Mouse (Mus musculus) adrenal gland, postnatal 14 days (tissue): ENCODE measurements around the gene Tnfsf12. TPM values are rescaled to one million over a fixed set of nuclear protein-coding genes. Genes with fewer than 3 reads are reported as not detected.
A peak's percentile ranks its signal among the peaks of the same experiment; 100 is the strongest.

ENCODE experiments used
- DNase-seq: peaks from one replicate; pipeline ENCODE4 v3.0.0; 2021; ENCODE audit warnings: mixed read lengths
- microRNA-seq, 2 experiments: library from miRNA; unstranded; fragments of <30 nt; microRNA quantifications; one replicate each; pipeline ENCODE4 v1.2.0; 2021
- total RNA-seq: library from RNA; stranded (reverse); gene quantifications from 2 replicates; pipeline ENCODE4 v1.2.3, GENCODE M21; 2021

Gene Tnfsf12
- total RNA-seq, 1 experiment from 2014 or later = 20.3 TPM

- DNase-seq = peak; percentile 53
These were observed 42.2 kb downstream of the Tnfsf12 start for GRCm38 (mm10) chr11:69653399-69653798.

GRCm38 (mm10) chr11:69645860-69646259 is 49.8 kb downstream of the Tnfsf12 start:
- DNase-seq = no peak

Small RNA genes within 50 kb of the gene (microRNA-seq; reads per million reads assigned to microRNA genes)
- gene Mir1934 = 4.2 to 4.3 reads per million in 2 experiments

Other genes with a start within 250 kb of the Tnfsf12 start
- gene Dnah2, start 146.7 kb downstream of the Tnfsf12 start, total RNA-seq = 0.22 and 0.49 TPM in 2 replicates
- 1.5 and 2.0 TPM in 2 replicates for gene Efnb3, start 135.6 kb downstream of the Tnfsf12 start, total RNA-seq
- gene Wrap53, start 115.6 kb downstream of the Tnfsf12 start, total RNA-seq = 9.2 and 10.1 TPM in 2 replicates
- 66.4 and 78.4 TPM in 2 replicates for gene Trp53, start 115.5 kb downstream of the Tnfsf12 start, total RNA-seq
- gene Atp1b2, start 89.9 kb downstream of the Tnfsf12 start, total RNA-seq = 37.4 and 39.7 TPM in 2 replicates
- not detected in 2 replicates for gene Shbg, start 77.9 kb downstream of the Tnfsf12 start, total RNA-seq
- gene Sat2, start 73.8 kb downstream of the Tnfsf12 start, total RNA-seq = 7.9 and 8.2 TPM in 2 replicates
- 75.5 and 84.3 TPM in 2 replicates for gene Fxr2, start 62.9 kb downstream of the Tnfsf12 start, total RNA-seq
- gene Sox15, start 40.5 kb downstream of the Tnfsf12 start, total RNA-seq = 0.45 TPM in 1 of 2 replicates, not detected in the other
- gene Mpdu1, start 33.2 kb downstream of the Tnfsf12 start, total RNA-seq = 96.2 and 101 TPM in 2 replicates
- gene Cd68, start 29.7 kb downstream of the Tnfsf12 start, total RNA-seq = 8.6 and 12.2 TPM in 2 replicates
- 642 and 752 TPM in 2 replicates for gene Eif4a1, start 23.4 kb downstream of the Tnfsf12 start, total RNA-seq
- gene Senp3, start 13.8 kb downstream of the Tnfsf12 start, total RNA-seq = 71.6 and 72.4 TPM in 2 replicates
- 2.7 and 4.0 TPM in 2 replicates for gene Tnfsf13, start 10.1 kb downstream of the Tnfsf12 start, total RNA-seq
- gene Tnfsfm13, start 249 bp upstream of the Tnfsf12 start, total RNA-seq = 3.9 and 4.6 TPM in 2 replicates
- 78.0 and 84.0 TPM in 2 replicates for gene Polr2a, start 62.8 kb upstream of the Tnfsf12 start, total RNA-seq
- gene Slc35g3, start 66.1 kb upstream of the Tnfsf12 start, total RNA-seq = not detected in 2 replicates
- 39.9 and 42.4 TPM in 2 replicates for gene Zbtb4, start 70.1 kb upstream of the Tnfsf12 start, total RNA-seq
- gene Chrnb1, start 100.1 kb upstream of the Tnfsf12 start, total RNA-seq = 2.4 and 3.2 TPM in 2 replicates
- 3.5 and 3.8 TPM in 2 replicates for gene Fgf11, start 106.0 kb upstream of the Tnfsf12 start, total RNA-seq
- gene Tmem102, start 109.8 kb upstream of the Tnfsf12 start, total RNA-seq = 0.74 and 1.1 TPM in 2 replicates
- not detected in 2 replicates for gene Gm39566, start 119.4 kb upstream of the Tnfsf12 start, total RNA-seq
- gene Spem2, start 122.6 kb upstream of the Tnfsf12 start, total RNA-seq = not detected in 2 replicates
- gene Spem1, start 126.3 kb upstream of the Tnfsf12 start, total RNA-seq = 0.38 TPM in 1 of 2 replicates, not detected in the other
- gene Nlgn2, start 141.9 kb upstream of the Tnfsf12 start, total RNA-seq = 17.6 and 20.6 TPM in 2 replicates
- gene Tmem256, start 142.7 kb upstream of the Tnfsf12 start, total RNA-seq = 114 and 128 TPM in 2 replicates
- gene Plscr3, start 150.5 kb upstream of the Tnfsf12 start, total RNA-seq = 50.5 and 51.3 TPM in 2 replicates
- gene Tnk1, start 162.9 kb upstream of the Tnfsf12 start, total RNA-seq = 0.30 TPM in 1 of 2 replicates, not detected in the other
- not detected in 2 replicates for gene Tmem95, start 182.2 kb upstream of the Tnfsf12 start, total RNA-seq
- 4.1 and 4.4 TPM in 2 replicates for gene Kctd11, start 185.6 kb upstream of the Tnfsf12 start, total RNA-seq
- gene Acap1, start 199.7 kb upstream of the Tnfsf12 start, total RNA-seq = 2.1 and 14.4 TPM in 2 replicates
- gene 2810408A11Rik, start 205.1 kb upstream of the Tnfsf12 start, total RNA-seq = 1.8 and 2.1 TPM in 2 replicates
- 45.9 and 48.8 TPM in 2 replicates for gene Neurl4, start 205.2 kb upstream of the Tnfsf12 start, total RNA-seq
- gene Gps2, start 218.0 kb upstream of the Tnfsf12 start, total RNA-seq = 52.3 and 57.3 TPM in 2 replicates
- gene Eif5a, start 226.1 kb upstream of the Tnfsf12 start, total RNA-seq = 616 and 636 TPM in 2 replicates
- gene Ybx2, start 239.9 kb upstream of the Tnfsf12 start, total RNA-seq = 27.3 and 39.6 TPM in 2 replicates